Mouse (Mus musculus) neural tube, embryonic 12.5 days (tissue): Measurements from ENCODE around the gene Siah2. TPM values are rescaled to one million over a fixed set of nuclear protein-coding genes. Genes with fewer than 3 reads are reported as not detected.
A peak's percentile ranks its signal among the peaks of the same experiment; 100 is the strongest.

Experiments
- ATAC-seq: fragments of 200-750 bp; cut with Nextera tagmentation; 2 replicates; pipeline ENCODE4 v1.8.0; 2017; ENCODE audit warnings: low read depth, mild to moderate bottlenecking, moderate TSS enrichment, moderate library complexity; ENCODE audit not compliant: low FRiP score
- H3K27ac ChIP-seq: fragments of 300-500 bp; sonication (generic); 2 replicates; pipeline ENCODE4 v1.5.1; 2016
- H3K27me3 ChIP-seq: fragments of 300-500 bp; sonication (generic); replicated peaks from 2 replicates; pipeline ENCODE4 v1.6.1; 2016; ENCODE audit warnings: mild to moderate bottlenecking
- H3K36me3 ChIP-seq: fragments of 300-500 bp; sonication (generic); 2 replicates; pipeline ENCODE4 v1.6.1; 2016; ENCODE audit warnings: mild to moderate bottlenecking
- H3K4me1 ChIP-seq: fragments of 300-500 bp; sonication (generic); 2 replicates; pipeline ENCODE4 v1.6.1; 2016
- H3K4me2 ChIP-seq: fragments of 300-500 bp; sonication (generic); replicated peaks from 2 replicates; pipeline ENCODE4 v1.6.1; 2016; ENCODE audit warnings: mild to moderate bottlenecking
- H3K4me3 ChIP-seq: fragments of 300-500 bp; sonication (generic); 2 replicates; pipeline ENCODE4 v1.5.1; 2016
- H3K9ac ChIP-seq: fragments of 300-500 bp; sonication (generic); 2 replicates; pipeline ENCODE4 v1.6.1; 2016; ENCODE audit warnings: mild to moderate bottlenecking
- H3K9me3 ChIP-seq: fragments of 300-500 bp; sonication (generic); 2 replicates; pipeline ENCODE4 v1.6.1; 2016; ENCODE audit warnings: mild to moderate bottlenecking
- WGBS: fragments of 180-500 bp; shearing (Covaris S2); methylation state at CpG from one replicate; pipeline ENCODE4 v1.1.7; 2016; 5-methylcytosine and 5-hydroxymethylcytosine counted together
- polyA plus RNA-seq: library from polyadenylated mRNA; unstranded; fragments of >200 nt; fragmentation: Nextera tagmentation; extraction: Ambion mirVana; gene quantifications from 2 replicates; pipeline ENCODE4 v1.2.1, GENCODE M21; 2016

Siah2 gene
- polyA plus RNA-seq, 1 experiment from 2014 or later = 8.4 TPM

DNA sequence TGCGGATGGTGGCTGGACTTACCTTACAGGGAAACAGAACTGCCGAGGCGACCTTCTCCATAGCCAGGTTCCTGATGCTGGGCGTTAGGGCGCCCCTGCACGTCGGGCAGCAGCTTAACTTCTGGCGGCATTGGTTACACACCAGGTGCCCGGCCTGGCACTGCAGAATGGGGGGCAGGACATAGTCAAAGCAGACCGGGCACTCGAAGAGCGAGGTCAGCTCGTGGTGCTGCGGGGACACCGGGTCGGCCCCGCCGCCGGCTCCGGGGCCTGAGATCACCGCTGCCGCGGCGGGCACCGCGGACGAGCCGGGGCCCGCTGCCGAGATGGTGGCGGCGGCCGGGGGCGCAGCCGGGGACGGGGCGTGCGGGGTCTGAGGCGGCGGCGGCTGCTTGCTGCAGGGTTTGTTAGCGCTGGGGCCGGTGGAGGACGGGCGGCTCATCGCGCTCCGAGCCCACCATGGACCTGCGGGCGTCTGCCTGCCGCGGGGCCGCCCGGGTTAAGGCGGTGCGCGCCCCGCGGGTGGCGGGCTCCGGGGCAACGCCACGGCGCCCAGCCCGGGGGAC is 743 bp downstream of the Siah2 start:
- ATAC-seq = peak; percentile 19
- peak overlapping the region; percentile 93 for H3K4me2 ChIP-seq
- peak overlapping the region; percentile 82 for H3K4me3 ChIP-seq
- peak overlapping the region; percentile 84 for H3K9ac ChIP-seq
- no peaks in the 10 kb centered on the region for H3K27me3 ChIP-seq
- WGBS = under 1% methylated on average over 63 of the region's 65 CpGs
- 0 out of 2 replicates have a peak, but pooled peaks cover 2% of the 10 kb centered on the region for H3K4me1 ChIP-seq
- no peaks in the 10 kb centered on the region for H3K36me3 ChIP-seq
- peak overlapping the region; percentile 44 for H3K27ac ChIP-seq
- H3K9me3 ChIP-seq = no peaks in the 10 kb centered on the region

GRCm38 (mm10) chr3:58690619-58691373 is 1.4 kb downstream of the Siah2 start:
- H3K27me3 ChIP-seq = no peaks in the 10 kb centered on the region
- no peaks in the 10 kb centered on the region for H3K36me3 ChIP-seq
- H3K9ac ChIP-seq = peak overlapping the region; percentile 84
- H3K4me3 ChIP-seq = peak overlapping the region; percentile 82
- peak; percentile 14; the same call in 1 of the 2 replicates for ATAC-seq
- WGBS = 2% methylated on average over 24 of the region's 24 CpGs
- no peak overlapping the region for H3K27ac ChIP-seq
- H3K9me3 ChIP-seq = no peaks in the 10 kb centered on the region
- 0 out of 2 replicates have a peak, but pooled peaks cover 2% of the 10 kb centered on the region for H3K4me1 ChIP-seq
- H3K4me2 ChIP-seq = peak overlapping the region; percentile 93

GRCm38 (mm10) chr3:58689721-58690120 is 2.5 kb downstream of the Siah2 start:
- no peak overlapping the region for H3K27ac ChIP-seq
- H3K4me2 ChIP-seq = no peak overlapping the region; the same call in none of the 2 replicates
- H3K9ac ChIP-seq = no peak overlapping the region
- no peaks in the 10 kb centered on the region for H3K9me3 ChIP-seq
- ATAC-seq = no peak
- 52% methylated on average over 3 of the region's 3 CpGs for WGBS
- no peaks in the 10 kb centered on the region for H3K27me3 ChIP-seq
- H3K4me1 ChIP-seq = 0 out of 2 replicates have a peak, but pooled peaks cover 2% of the 10 kb centered on the region
- no peaks in the 10 kb centered on the region for H3K36me3 ChIP-seq
- no peak overlapping the region for H3K4me3 ChIP-seq

- no peak for ATAC-seq
Measured at GRCm38 (mm10) chr3:58689105-58689504, 3.1 kb downstream of the Siah2 start.

DNA sequence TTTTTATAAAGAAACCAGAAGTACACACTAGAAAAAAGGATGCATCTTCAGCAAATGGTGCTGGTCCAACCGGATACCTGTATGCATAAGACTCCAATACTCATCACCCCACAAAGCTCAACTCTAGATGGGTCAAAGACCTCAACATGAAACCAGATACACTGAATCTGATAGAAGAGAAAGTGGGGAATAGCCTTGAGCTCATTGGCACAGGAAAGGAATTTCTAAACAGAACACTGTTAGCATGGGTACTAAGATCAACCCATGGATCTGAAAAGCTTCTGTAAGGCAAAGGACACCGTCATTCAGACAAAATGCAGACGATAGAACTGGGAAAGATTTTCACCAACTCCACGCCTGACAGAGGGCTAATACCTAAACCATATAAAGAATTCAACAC is 3.6 kb downstream of the Siah2 start:
- Histone ChIP-seq H3K4me3 (no peak overlapping the region), H3K36me3 (no peaks in the 10 kb centered on the region), H3K4me2 (no peak overlapping the region), H3K9ac (no peak overlapping the region), H3K27ac (no peak overlapping the region), H3K9me3 (no peaks in the 10 kb centered on the region), H3K4me1 (0 out of 2 replicates have a peak, but pooled peaks cover 2% of the 10 kb centered on the region), H3K27me3 (no peaks in the 10 kb centered on the region)
- WGBS = 95% methylated on average over 4 of the region's 4 CpGs
- no peak for ATAC-seq

More at GRCm38 (mm10) chr3:58689105-58689504, 3.1 kb downstream of the Siah2 start:
- H3K4me2 ChIP-seq = no peak overlapping the region
- no peak overlapping the region for H3K4me3 ChIP-seq
- H3K36me3 ChIP-seq = no peaks in the 10 kb centered on the region
- H3K27me3 ChIP-seq = no peaks in the 10 kb centered on the region
- 83% methylated on average over 7 of the region's 7 CpGs for WGBS
- H3K9me3 ChIP-seq = no peaks in the 10 kb centered on the region
- H3K27ac ChIP-seq = no peak overlapping the region
- H3K4me1 ChIP-seq = 0 out of 2 replicates have a peak, but pooled peaks cover 2% of the 10 kb centered on the region
- H3K9ac ChIP-seq = no peak overlapping the region

DNA sequence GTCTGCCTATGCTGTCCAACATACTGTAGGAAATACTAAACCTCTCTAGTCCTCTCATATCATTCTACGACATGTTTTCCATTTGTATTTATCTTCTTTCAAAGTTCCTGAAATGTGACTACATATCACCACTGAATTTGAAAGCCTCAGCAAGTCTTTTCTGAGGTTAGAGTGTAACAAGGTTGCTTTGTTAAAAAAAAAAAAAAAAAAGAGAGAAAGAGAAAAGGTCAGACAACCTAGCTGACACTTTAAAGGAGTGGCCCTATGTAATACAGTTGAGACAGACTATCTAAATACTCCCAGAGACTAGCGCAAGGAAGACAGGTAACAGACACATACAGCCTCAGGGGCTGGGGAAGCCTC is 5.3 kb downstream of the Siah2 start:
- 74% methylated on average over 2 of the region's 2 CpGs for WGBS
- Histone ChIP-seq H3K4me1 (no peaks in the 10 kb centered on the region), H3K27ac (no peak overlapping the region), H3K9me3 (no peaks in the 10 kb centered on the region), H3K36me3 (no peaks in the 10 kb centered on the region), H3K9ac (no peak overlapping the region), H3K4me2 (no peak overlapping the region), H3K27me3 (no peaks in the 10 kb centered on the region), H3K4me3 (no peak overlapping the region)
- no peak for ATAC-seq

- H3K9ac ChIP-seq = no peak overlapping the region
- no peaks in the 10 kb centered on the region for H3K36me3 ChIP-seq
- no peaks in the 10 kb centered on the region for H3K9me3 ChIP-seq
- no peak for ATAC-seq
- H3K4me2 ChIP-seq = no peak overlapping the region
- 84% methylated on average over 7 of the region's 7 CpGs for WGBS
- H3K27me3 ChIP-seq = no peaks in the 10 kb centered on the region
- no peak overlapping the region for H3K4me3 ChIP-seq
- no peak overlapping the region for H3K27ac ChIP-seq
- H3K4me1 ChIP-seq = no peaks in the 10 kb centered on the region
Measured at GRCm38 (mm10) chr3:58686206-58686921, 5.8 kb downstream of the Siah2 start.

- Histone ChIP-seq H3K36me3 (no peaks in the 10 kb centered on the region), H3K4me1 (peaks cover 3% of the 10 kb centered on the region; the same call in 1 of the 2 replicates), H3K27ac (no peak overlapping the region), H3K27me3 (no peaks in the 10 kb centered on the region), H3K9ac (no peak overlapping the region), H3K4me3 (no peak overlapping the region), H3K9me3 (no peaks in the 10 kb centered on the region), H3K4me2 (no peak overlapping the region)
- 87% methylated on average over 3 of the region's 3 CpGs for WGBS
- no peak for ATAC-seq
Measured at GRCm38 (mm10) chr3:58685396-58685795, 6.8 kb downstream of the Siah2 start.

DNA sequence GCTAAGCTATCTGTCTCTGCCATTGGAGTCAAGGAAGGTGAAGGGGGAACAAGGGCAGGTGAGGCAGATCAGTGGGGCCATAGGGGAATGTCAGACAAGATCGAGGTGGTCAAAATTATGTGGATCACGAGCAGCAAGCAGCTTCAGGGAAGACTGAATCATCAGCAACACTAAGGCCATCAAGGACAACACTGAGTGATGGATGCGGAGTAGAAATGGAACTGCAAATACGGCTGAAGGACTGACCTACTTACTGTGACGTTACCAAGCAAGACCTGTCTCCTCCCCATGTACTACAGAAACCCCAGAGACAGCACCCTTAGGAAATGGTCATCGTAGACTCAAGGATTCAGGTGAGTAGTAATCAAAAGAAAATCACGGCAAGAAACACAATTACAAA is 8.9 kb downstream of the Siah2 start:
- WGBS = 89% methylated on average over 7 of the region's 7 CpGs
- no peak for ATAC-seq

GRCm38 (mm10) chr3:58682336-58682735 is 9.9 kb downstream of the Siah2 start:
- H3K27ac ChIP-seq = no peak overlapping the region
- H3K9ac ChIP-seq = no peak overlapping the region
- H3K36me3 ChIP-seq = no peaks in the 10 kb centered on the region
- WGBS = 81% methylated on average over 4 of the region's 4 CpGs
- H3K4me1 ChIP-seq = peaks cover 21% of the 10 kb centered on the region; the same call in 1 of the 2 replicates
- no peaks in the 10 kb centered on the region for H3K9me3 ChIP-seq
- H3K4me2 ChIP-seq = no peak overlapping the region
- H3K27me3 ChIP-seq = no peaks in the 10 kb centered on the region
- H3K4me3 ChIP-seq = no peak overlapping the region
- no peak for ATAC-seq

More for the DNA sequence above, 8.9 kb downstream of the Siah2 start:
- Histone ChIP-seq H3K4me2 (no peak overlapping the region), H3K9me3 (no peaks in the 10 kb centered on the region), H3K36me3 (no peaks in the 10 kb centered on the region), H3K4me3 (no peak overlapping the region), H3K27ac (no peak overlapping the region), H3K4me1 (peaks cover 15% of the 10 kb centered on the region; the same call in 1 of the 2 replicates), H3K27me3 (no peaks in the 10 kb centered on the region), H3K9ac (no peak overlapping the region)

GRCm38 (mm10) chr3:58681831-58682230 is 10.4 kb downstream of the Siah2 start:
- no peaks in the 10 kb centered on the region for H3K36me3 ChIP-seq
- H3K4me3 ChIP-seq = no peak overlapping the region
- H3K4me1 ChIP-seq = peaks cover 22% of the 10 kb centered on the region; the same call in 1 of the 2 replicates
- H3K4me2 ChIP-seq = no peak overlapping the region
- 13% methylated on average over 2 of the region's 2 CpGs for WGBS
- H3K27ac ChIP-seq = no peak overlapping the region
- no peaks in the 10 kb centered on the region for H3K9me3 ChIP-seq
- no peaks in the 10 kb centered on the region for H3K27me3 ChIP-seq
- no peak for ATAC-seq
- no peak overlapping the region for H3K9ac ChIP-seq
